Mouse (Mus musculus): Measurements from ENCODE around the gene Krt16.

Gene Krt16

DNA sequence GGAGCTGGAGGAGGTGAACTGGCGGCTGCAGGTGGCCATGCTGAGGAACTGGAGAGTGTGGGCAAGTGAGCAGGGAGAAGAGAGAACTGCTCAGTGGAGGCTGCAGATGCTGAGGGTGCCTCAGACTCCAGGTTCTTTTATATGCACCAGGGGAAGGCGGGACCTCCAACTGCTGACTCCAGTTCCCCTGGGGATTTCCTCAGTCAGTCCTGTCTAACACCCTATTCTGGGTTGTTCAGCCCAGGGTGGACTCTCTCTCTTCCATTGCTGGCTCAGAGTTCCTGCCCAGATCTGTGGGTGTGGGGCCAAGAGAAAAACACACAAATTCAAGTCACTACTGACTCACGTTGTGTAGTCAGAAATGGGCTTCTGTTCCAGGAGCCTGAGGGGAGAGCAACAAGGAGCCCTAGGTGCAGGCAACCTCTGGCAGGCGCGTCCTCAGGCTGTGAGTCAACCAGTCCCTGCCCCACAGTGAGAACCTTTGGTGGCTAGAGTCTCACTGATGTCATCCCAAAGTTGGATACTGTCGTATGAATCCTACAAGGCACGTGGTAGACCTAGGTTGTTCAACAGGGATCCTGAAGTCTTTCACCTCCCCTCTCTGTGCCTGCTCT is at the start of gene Krt16:
Krt16 (minus strand) TSS at position 51 of the 614 bp plus-strand sequence.
- DNase-seq (ENCODE audit: low read depth, low spot score), result no peak

DNA sequence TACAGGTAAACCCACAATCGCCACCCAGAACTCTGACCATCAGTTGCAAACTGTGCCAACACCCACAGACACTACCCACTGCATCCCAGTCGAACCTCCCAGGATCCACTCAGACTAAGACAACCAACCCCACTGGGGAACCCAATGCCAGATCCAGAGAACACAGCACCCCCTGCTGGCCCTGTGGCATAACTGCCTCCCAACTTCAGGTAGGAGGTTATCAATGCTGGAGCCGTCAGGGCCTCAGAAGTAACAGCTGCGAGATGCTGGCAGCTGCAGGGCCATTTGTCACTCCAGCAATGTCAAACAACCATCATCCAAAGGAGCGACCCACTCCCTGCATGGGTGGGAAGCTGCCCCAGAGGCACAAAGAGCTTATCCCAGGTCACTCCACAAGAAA is 49.1 kb upstream of the Krt16 start:
- no peak for DNase-seq (ENCODE audit: low read depth, low spot score)

- DNase-seq (ENCODE audit: low read depth, low spot score), result peak; percentile 69
Measured at GRCm38 (mm10) chr11:100295308-100295707, 46.6 kb upstream of the Krt16 start.

GRCm38 (mm10) chr11:100292884-100293283 is 44.2 kb upstream of the Krt16 start:
- DNase-seq (ENCODE audit: low read depth, low spot score), result no peak

- DNase-seq (ENCODE audit: low read depth, low spot score), result no peak
Measured at GRCm38 (mm10) chr11:100290235-100290634, 41.5 kb upstream of the Krt16 start.

DNA sequence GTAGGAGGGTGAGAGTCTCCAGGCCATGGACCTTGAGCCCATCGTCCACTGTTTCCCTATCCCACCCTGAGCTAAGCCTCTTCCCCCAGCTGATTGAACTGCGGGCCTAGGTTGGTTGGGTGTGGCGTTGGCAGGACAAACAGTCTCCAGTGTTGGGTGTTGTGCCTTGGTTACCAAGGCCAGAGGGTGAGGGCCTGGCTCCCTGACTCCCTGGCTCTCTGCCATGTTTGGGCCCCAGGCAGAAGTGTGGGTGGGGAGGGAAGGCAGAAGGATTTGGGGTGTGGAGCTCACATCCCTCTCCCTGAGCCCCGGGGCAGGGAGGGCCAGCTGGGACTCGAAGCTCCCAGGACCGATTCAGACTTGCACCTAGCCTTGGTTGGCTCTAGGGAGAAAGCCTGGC is 40.2 kb upstream of the Krt16 start:
- DNase-seq (ENCODE audit: low read depth, low spot score), result no peak

DNA sequence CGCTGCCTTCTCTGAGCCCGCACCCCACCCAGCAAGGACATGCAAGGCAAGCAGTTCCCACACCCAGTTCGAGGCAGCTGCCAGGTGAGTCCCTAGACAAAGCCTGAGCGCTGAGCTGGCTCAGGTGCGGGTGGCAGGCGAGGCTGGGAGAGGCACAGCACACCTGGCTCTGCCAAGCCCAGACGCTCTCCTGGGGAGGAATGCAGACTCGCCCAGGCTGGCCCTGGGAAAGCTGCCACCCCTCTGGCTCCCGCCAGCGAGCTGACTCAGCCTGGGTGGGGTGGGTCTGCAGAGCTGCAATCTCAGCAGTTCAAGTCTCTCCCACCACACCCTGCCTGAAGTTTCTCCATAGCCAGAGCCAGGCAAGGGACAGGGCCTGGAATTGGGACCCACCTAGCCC is 38.3 kb upstream of the Krt16 start:
- DNase-seq (ENCODE audit: low read depth, low spot score), result no peak

GRCm38 (mm10) chr11:100284988-100285387 is 36.3 kb upstream of the Krt16 start:
- no peak for DNase-seq (ENCODE audit: low read depth, low spot score)

GRCm38 (mm10) chr11:100282549-100282948 is 33.8 kb upstream of the Krt16 start:
- DNase-seq (ENCODE audit: low read depth, low spot score), result peak; percentile 45

- DNase-seq (ENCODE audit: low read depth, low spot score), result peak; percentile 69
Measured at GRCm38 (mm10) chr11:100281596-100282544, 33.2 kb upstream of the Krt16 start.

GRCm38 (mm10) chr11:100278759-100279158 is 30.1 kb upstream of the Krt16 start:
- DNase-seq (ENCODE audit: low read depth, low spot score), result no peak

- DNase-seq (ENCODE audit: low read depth, low spot score), result no peak
Measured at GRCm38 (mm10) chr11:100277726-100278480, 29.2 kb upstream of the Krt16 start.

DNA sequence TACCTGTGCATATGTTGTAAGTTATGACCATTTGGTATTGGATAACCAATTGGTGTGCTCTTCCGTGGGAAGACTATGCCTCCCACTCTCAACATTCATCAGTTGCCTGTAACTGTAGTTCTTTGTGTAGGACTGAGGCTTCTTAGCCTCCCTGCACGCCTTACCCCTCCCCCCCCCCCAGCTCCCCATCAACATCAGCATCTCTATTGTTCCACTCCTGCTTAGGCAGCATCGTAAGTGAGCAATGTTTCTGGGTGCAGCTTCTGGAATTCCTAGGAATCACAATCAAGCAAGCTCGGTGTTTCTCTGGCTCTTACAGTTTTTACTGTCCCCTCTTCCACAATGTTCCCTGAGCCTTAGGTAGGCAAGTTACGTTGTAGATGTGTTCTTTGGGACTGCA is 26.8 kb upstream of the Krt16 start:
- DNase-seq (ENCODE audit: low read depth, low spot score), result no peak

- no peak for DNase-seq (ENCODE audit: low read depth, low spot score)
Measured at GRCm38 (mm10) chr11:100274719-100275118, 26.0 kb upstream of the Krt16 start.

GRCm38 (mm10) chr11:100271878-100272277 is 23.2 kb upstream of the Krt16 start:
- no peak for DNase-seq (ENCODE audit: low read depth, low spot score)

DNA sequence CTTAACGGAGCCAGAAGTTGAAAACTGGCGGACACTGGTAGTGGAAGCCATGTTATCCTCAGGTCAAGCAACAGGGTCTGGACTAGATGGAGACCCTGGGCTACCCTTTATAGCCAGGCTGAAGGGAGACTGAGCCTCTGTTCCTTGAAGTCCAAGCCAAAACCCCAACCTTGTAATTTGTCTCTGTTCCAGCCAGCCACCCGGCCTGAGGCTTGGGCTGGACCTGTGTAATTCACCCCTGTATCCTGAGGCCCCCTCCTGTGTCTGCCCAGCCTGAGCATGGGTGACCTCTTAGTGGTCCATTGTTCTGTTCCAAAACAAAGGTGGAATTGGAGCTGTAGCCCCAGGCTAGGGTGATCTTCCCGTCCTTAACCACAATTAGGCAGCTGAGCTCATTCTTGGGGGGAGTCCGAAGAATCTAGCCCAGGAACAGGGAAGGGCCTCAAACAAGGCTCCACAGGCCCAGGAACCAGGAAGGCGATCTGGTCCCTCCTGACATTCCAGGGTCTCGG is 21.2 kb upstream of the Krt16 start, which contains the start of gene Krt42:
Krt42 (minus strand) TSS at position 51 of the 512 bp plus-strand sequence.
- no peak for DNase-seq (ENCODE audit: low read depth, low spot score)

GRCm38 (mm10) chr11:100262058-100262980 is 13.6 kb upstream of the Krt16 start:
- no peak for DNase-seq (ENCODE audit: low read depth, low spot score)

DNA sequence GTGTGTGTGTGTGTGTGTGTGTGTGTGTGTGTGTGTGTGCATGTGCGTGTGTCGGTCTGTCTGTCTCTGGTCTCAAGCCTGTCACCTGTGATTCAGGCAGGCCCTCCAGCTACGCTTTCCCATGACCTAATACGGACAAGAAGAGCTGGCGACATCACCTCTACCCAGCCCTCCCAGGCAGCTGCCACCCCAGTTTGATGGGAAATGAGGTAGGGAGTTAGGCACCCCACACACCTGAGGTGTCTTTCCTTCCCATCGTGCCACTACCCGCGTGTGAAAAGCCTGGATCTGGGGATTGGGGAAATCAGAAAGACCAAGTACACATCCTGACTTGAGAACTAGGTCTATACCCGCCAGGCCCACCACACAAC is 12.5 kb upstream of the Krt16 start:
- no peak for DNase-seq (ENCODE audit: low read depth, low spot score)

DNA sequence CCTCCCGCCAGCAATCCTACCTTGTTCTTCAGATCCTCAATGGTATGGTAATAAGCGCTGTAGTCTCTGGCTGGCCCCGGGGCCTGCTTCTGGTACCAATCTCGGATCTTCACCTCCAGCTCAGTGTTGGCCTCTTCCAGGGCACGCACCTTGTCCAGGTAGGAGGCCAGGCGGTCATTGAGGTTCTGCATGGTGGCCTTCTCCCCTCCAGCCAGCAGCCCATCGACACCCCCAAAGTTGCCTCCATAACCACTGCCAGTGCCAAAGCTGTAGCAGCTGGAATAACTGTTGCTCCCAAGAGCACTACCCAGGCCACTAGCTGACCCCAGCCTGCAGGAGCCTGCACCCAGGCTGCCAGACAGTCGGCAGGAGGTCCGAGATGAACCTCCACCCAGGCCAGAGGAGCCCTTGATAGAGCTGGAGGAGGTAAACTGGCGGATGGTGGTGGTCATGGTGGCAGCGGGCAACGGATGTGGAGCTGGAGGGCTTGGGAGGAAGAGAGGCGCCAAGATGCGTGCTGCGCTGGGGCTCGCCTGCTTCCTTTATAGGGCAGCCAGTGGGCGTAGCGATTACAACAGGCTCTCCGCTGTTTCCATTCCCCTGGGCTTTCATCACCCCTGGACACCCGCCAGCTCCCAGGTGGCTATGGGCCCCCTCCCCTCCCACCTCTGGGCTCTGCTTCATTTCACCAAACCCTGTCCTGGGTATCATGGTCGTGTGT is 12.0 kb upstream of the Krt16 start, which contains the start of gene Krt17:
Krt17 (minus strand) TSS at position 516 of the 721 bp plus-strand sequence.
- no peak for DNase-seq (ENCODE audit: low read depth, low spot score)

DNA sequence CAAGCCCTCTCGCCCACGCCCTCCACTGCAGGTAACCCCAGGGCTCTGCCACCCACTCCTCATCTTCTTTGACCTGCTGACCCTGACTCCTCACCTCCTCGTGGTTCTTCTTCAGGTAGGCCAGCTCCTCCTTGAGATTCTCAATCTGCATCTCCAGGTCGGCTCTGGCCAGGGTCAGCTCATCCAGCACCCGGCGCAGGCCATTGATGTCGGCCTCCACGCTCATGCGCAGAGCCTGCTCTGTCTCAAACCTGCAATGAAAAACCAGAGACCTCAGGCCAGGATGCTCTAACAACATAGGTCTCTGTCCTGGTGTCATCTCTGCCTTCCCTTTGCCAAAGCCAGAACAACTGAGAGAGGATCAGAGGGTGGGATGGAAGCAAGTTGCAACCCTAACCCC is 10.4 kb upstream of the Krt16 start:
- no peak for DNase-seq (ENCODE audit: low read depth, low spot score)
